Mouse (Mus musculus) CD4-positive helper T cell, adult 2 months (primary cell): ENCODE measurements around the gene Ncoa4.

ENCODE experiments used
- DNase-seq: peaks from one replicate; pipeline ENCODE4 v3.0.0-alpha.2; 2012; ENCODE audit warnings: low read depth, missing footprints, low spot score

Gene Ncoa4

DNA sequence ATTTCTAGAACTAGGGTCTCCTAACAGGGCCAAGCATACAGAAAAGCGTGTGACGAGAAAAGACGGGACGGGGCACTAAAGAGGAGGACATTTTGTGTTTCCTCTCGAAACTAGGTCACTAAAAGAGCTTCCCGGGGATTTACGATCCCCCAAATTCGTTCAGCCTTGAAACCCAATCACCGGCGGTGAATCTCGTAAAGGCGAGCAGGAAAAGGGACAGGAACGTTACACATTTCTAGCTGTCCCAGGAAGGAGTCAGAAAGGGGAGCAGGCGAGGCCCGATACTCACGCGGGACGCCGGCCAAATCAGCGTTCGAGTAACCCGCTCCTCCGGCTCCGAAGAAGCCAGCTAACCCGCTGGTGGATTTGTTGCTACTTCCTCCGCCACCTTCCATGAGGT lies 41.7 kb downstream of the Ncoa4 start:
- peak; percentile 44 for DNase-seq

DNA sequence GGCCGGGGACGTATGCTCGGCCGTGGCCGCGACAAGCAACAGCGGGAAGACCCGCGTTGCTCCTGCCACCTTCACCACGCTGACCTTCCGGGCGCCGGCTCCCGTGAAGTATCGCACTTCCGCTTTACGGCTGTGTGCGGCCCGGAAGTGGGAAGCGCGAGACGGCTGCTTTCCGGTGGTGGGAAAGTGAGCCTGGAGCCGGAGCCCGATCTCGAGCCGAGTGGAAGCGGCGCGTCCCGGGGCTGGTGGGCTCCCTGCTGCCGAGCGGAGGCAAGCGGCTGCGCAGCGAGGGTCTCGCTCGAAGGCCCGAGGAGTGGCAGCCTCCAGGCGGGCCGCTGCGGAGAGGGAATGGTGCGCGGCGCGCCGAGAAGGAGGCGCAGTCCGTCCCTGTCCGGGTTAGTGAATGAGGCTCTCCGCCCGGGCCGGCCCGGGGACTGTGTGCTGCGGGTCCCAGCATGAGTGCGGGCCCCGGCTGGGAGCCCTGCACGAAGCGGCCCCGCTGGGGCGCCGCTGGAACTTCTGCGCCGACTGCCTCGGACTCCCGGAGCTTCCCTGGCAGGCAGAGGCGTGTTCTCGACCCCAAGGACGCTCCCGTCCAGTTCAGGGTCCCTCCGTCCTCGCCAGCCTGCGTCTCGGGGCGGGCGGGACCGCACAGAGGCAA lies 42.3 kb downstream of the Ncoa4 start, which contains the start of the genes Timm23 and Parg:
Gene Timm23 (minus strand): TSS at position 108 of the 661 bp plus-strand sequence.
Gene Parg (plus strand): TSS at position 159 of the 661 bp plus-strand sequence.
- DNase-seq = peak; percentile 88

- DNase-seq = no peak
Observed at GRCm38 (mm10) chr14:32226601-32227000, 66.9 kb downstream of the Ncoa4 start.

GRCm38 (mm10) chr14:32228996-32229395 lies 69.3 kb downstream of the Ncoa4 start:
- peak; percentile 41 for DNase-seq
